Mouse (Mus musculus) limb, embryonic 11.5 days (tissue): ENCODE data around the gene Maml3. TPM values are rescaled to one million over a fixed set of nuclear protein-coding genes. Genes with fewer than 3 reads are reported as not detected.

ENCODE experiments used
- ATAC-seq: fragments of 200-750 bp; cut with Nextera tagmentation; 2 replicates; pipeline ENCODE4 v1.8.0; 2017; ENCODE audit warnings: low read depth; ENCODE audit not compliant: insufficient number of reproducible peaks, low FRiP score, low TSS enrichment
- DNase-seq: peaks from one replicate; pipeline ENCODE4 v3.0.0-alpha.2; 2015; ENCODE audit warnings: low spot score
- H3K27ac ChIP-seq: fragments of 300-500 bp; sonication (generic); replicated peaks from 2 replicates; pipeline ENCODE4 v1.5.1; 2014; ENCODE audit warnings: low read depth, mild to moderate bottlenecking, low read length
- H3K27me3 ChIP-seq: fragments of 300-500 bp; sonication (generic); 2 replicates; pipeline ENCODE4 v1.6.1; 2014; ENCODE audit warnings: mild to moderate bottlenecking, low read length, mixed read lengths; ENCODE audit not compliant: control insufficient read depth, insufficient read depth
- H3K36me3 ChIP-seq: fragments of 300-500 bp; sonication (generic); 2 replicates; pipeline ENCODE4 v1.6.1; 2014; ENCODE audit warnings: mild to moderate bottlenecking, low read length, moderate library complexity, mixed read lengths; ENCODE audit not compliant: control insufficient read depth, insufficient read depth
- H3K4me1 ChIP-seq: fragments of 300-500 bp; sonication (generic); 2 replicates; pipeline ENCODE4 v1.6.1; 2014; ENCODE audit warnings: low read length, mixed read lengths; ENCODE audit not compliant: control insufficient read depth, insufficient read depth
- H3K4me2 ChIP-seq: fragments of 300-500 bp; sonication (generic); 2 replicates; pipeline ENCODE4 v1.6.1; 2014; ENCODE audit warnings: low read depth, mild to moderate bottlenecking, moderate library complexity; ENCODE audit not compliant: severe bottlenecking
- H3K4me3 ChIP-seq: fragments of 300-500 bp; sonication (generic); 2 replicates; pipeline ENCODE4 v1.5.1; 2014; ENCODE audit warnings: low read depth, low read length
- H3K9ac ChIP-seq: fragments of 300-500 bp; sonication (generic); 2 replicates; pipeline ENCODE4 v1.6.1; 2014; ENCODE audit warnings: mild to moderate bottlenecking, low read length
- H3K9me3 ChIP-seq: fragments of 300-500 bp; sonication (generic); 2 replicates; pipeline ENCODE4 v1.6.1; 2016; ENCODE audit warnings: low read length; ENCODE audit not compliant: control insufficient read depth
- WGBS: fragments of 180-500 bp; shearing (Covaris S2); extraction: QIAGEN DNeasy Blood & Tissue Kit; methylation state at CpG from one replicate; pipeline ENCODE4 v1.1.7; 2014; 5-methylcytosine and 5-hydroxymethylcytosine counted together
- polyA plus RNA-seq: library from polyadenylated mRNA; unstranded; fragments of >200 nt; fragmentation: Nextera tagmentation; extraction: Ambion mirVana; gene quantifications from 2 replicates; pipeline ENCODE4 v1.2.1, GENCODE M21; 2014

Gene Maml3
- polyA plus RNA-seq, 1 experiment from 2014 or later: 4.3 TPM

DNA sequence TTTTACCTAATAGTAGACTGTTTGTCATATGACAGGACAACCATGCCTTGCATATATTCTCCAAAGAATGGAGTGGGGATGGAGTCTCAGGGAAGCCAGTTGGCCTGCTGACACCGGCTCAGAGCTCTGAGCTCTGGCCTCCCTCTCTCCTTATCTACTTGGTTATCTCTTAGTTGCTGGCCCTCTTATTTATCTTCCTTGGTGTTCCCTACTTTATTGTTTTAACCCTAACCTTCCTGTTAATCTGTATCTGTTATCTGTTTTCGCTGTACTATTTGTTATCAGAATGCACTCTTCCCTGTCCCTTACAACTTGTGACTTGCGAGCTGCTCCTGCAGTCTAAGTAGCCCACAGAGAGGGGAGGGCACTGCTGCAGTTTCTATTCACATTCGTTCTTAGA is 432.2 kb downstream of the Maml3 start:
- H3K36me3 ChIP-seq: no peaks in the 10 kb centered on the region
- H3K27ac ChIP-seq: no peak overlapping the region
- H3K4me1 ChIP-seq: no peaks in the 10 kb centered on the region
- no peak overlapping the region for H3K4me2 ChIP-seq
- no peak for DNase-seq
- no peak overlapping the region for H3K9ac ChIP-seq
- ATAC-seq: no peak
- H3K4me3 ChIP-seq: no peak overlapping the region
- 68% methylated on average over 4 of the region's 4 CpGs for WGBS
- H3K9me3 ChIP-seq: no peaks in the 10 kb centered on the region
- H3K27me3 ChIP-seq: no peaks in the 10 kb centered on the region

DNA sequence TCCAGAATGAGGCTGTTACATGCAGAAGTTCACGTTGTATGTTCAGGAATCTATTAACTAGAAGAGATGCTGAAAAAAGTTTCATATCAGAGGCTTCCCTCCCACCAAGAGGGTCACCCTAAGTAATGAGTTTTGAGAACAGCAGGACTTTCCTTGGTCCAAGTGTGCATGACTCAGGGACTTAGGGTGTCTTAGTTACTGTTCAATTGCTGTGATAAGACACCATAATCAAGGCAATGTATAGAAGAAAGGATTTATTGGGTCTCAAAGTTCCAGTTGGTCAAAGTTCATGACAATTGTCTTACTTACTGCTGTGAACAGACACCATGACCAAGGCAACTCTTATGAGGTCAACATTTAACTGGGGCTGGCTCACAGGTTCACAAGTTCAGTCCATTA is 433.8 kb downstream of the Maml3 start:
- ATAC-seq (no peak), DNase-seq (no peak)
- Histone ChIP-seq H3K36me3 (no peaks in the 10 kb centered on the region), H3K4me1 (no peaks in the 10 kb centered on the region), H3K9me3 (no peaks in the 10 kb centered on the region), H3K9ac (no peak overlapping the region), H3K27me3 (no peaks in the 10 kb centered on the region), H3K4me2 (no peak overlapping the region), H3K4me3 (no peak overlapping the region), H3K27ac (no peak overlapping the region)
- WGBS: 83% methylated on average over 1 of the region's 1 CpGs

DNA sequence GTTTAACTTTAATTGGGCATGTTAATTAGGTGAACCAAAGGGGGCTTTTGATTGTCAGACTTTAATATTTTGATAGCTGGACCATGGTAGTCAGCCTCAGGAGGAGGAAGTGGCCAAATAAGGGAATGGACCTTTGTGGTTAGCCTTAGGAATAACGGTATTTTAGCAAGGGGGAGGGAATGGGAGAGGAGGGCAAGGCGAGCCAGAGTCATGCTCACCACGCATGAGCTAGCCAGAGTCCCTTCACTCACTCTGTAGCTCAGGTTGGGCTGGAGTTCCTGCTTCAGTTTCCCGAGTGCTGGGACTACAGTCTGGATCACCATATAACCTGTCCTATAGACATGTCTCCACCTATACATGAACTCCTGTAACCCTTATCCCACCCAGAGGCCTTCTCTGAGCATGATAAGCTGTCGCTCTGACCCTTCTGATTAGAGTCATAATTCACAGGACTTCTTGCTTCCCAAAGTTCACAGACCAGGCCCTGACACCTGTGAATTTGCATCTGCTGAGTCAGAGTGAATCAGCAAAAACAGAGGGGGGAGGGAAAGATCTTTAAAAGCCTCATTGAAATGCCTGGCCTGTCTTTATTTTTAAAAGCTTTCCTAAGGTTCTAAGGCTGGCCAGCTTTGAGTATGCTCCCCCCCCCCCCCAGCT is 434.3 kb downstream of the Maml3 start:
- H3K4me2 ChIP-seq: no peak overlapping the region
- no peak overlapping the region for H3K4me3 ChIP-seq
- H3K4me1 ChIP-seq: no peaks in the 10 kb centered on the region
- no peaks in the 10 kb centered on the region for H3K9me3 ChIP-seq
- no peak overlapping the region for H3K27ac ChIP-seq
- no peak for ATAC-seq
- no peak for DNase-seq
- no peaks in the 10 kb centered on the region for H3K36me3 ChIP-seq
- H3K27me3 ChIP-seq: no peaks in the 10 kb centered on the region
- 81% methylated on average over 5 of the region's 5 CpGs for WGBS
- no peak overlapping the region for H3K9ac ChIP-seq

DNA sequence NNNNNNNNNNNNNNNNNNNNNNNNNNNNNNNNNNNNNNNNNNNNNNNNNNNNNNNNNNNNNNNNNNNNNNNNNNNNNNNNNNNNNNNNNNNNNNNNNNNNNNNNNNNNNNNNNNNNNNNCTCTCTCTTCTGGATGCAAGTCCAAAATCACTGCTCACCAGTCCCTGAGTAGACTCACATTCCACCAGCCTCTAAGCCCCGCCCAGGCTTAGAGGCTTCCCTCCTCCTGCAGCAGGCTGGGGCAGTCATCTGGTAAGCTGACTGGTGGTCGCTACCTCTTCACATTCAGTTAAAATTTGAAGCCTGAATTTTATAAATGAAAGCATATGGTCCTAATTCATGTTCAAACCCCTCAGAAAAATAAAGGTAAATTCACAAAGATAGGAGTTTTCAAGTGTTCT is 436.3 kb downstream of the Maml3 start:
- 36% methylated on average over 2 of the region's 2 CpGs for WGBS
- no peak for DNase-seq
- Histone ChIP-seq H3K4me2 (no peak overlapping the region), H3K4me3 (no peak overlapping the region), H3K27ac (no peak overlapping the region), H3K36me3 (no peaks in the 10 kb centered on the region), H3K27me3 (no peaks in the 10 kb centered on the region), H3K9ac (no peak overlapping the region), H3K4me1 (no peaks in the 10 kb centered on the region), H3K9me3 (no peaks in the 10 kb centered on the region)
- ATAC-seq: no peak

DNA sequence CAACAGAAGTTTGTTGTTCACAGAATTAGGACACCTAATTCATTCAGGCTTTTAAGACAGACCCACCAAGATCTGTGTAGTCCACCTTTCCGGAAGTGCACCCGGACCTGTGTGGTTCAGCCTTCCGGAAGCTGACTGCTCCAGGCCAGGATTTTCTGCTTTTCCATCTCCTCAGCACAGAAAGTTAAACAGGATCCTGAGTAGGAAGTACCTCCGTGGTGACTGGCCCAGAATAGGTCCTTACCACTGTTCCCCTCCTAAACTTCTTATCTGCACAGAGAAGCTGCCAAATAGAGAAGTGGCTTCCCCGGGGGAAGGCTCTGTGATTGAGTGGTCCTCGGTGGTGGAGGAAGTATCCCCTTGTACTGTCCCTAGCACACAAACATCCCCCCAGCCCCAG is 442.3 kb downstream of the Maml3 start:
- ATAC-seq (no peak), DNase-seq (no peak)
- no peaks in the 10 kb centered on the region for H3K36me3 ChIP-seq

DNA sequence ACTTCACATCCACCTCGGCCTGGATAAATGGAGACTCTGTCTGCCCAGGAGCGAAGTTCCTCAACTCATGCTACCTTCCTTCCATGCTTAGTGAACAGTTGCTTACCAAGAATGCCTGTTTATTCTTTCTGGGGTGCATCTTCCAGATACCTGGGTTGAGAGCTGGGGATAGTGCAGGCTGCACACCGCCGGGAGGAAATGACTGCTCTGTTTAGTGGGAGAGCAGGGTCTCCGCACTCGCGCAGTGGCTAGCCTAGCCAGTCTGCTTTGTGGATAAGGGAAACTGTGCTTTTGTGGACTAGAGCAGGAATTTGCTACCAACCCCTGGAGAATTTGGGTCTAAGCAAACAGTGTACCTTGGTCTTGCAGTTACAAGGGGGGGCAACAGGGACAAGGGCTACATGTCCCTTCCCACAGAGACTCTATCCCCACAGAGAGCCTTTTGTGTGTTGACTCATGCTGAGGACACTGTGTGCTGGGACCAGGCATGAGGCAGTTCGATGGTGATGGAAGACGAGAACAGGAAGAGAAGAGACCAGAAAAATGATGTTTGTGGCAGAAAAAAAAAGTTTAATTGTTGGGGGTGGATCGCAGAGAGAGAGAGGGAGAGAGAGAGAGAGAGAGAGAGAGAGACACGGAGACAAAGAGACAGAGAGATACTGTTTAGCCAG is 442.9 kb downstream of the Maml3 start:
- ATAC-seq (no peak), DNase-seq (no peak)
- no peaks in the 10 kb centered on the region for H3K36me3 ChIP-seq
- H3K27me3 ChIP-seq: no peaks in the 10 kb centered on the region
- no peak overlapping the region for H3K4me2 ChIP-seq
- H3K4me1 ChIP-seq: no peaks in the 10 kb centered on the region; the same call in 1 of the 2 replicates
- H3K4me3 ChIP-seq: no peak overlapping the region
- 79% methylated on average over 11 of the region's 11 CpGs for WGBS
- no peaks in the 10 kb centered on the region for H3K9me3 ChIP-seq
- H3K27ac ChIP-seq: no peak overlapping the region
- no peak overlapping the region for H3K9ac ChIP-seq

More for the DNA sequence above, 442.3 kb downstream of the Maml3 start:
- H3K27me3 ChIP-seq: no peaks in the 10 kb centered on the region
- H3K4me3 ChIP-seq: no peak overlapping the region
- H3K4me1 ChIP-seq: no peaks in the 10 kb centered on the region; the same call in 1 of the 2 replicates
- no peak overlapping the region for H3K9ac ChIP-seq
- no peaks in the 10 kb centered on the region for H3K9me3 ChIP-seq
- H3K4me2 ChIP-seq: no peak overlapping the region
- WGBS: 72% methylated on average over 6 of the region's 6 CpGs
- no peak overlapping the region for H3K27ac ChIP-seq

DNA sequence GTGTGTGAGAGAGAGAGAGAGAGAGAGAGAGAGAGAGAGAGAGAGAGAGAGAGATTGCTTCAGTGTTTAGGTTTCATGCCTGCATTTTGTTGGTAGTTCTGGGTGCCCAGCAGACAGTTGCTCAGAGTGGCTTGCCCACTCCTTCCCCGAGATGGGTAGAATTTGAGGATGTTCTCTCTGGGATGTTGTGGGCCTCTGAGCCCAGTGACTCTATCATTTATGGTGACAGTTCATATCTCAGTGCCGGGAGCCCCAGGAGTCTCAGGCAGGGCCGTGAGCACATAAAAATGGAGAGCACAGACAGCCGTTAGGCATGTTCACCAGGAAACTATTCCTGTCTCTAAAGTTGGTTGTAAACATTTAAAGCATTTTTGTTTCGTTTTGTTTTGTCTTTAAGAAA is 443.5 kb downstream of the Maml3 start:
- H3K27ac ChIP-seq: no peak overlapping the region
- H3K9ac ChIP-seq: no peak overlapping the region
- DNase-seq (no peak), ATAC-seq (no peak)
- no peaks in the 10 kb centered on the region for H3K27me3 ChIP-seq
- H3K4me2 ChIP-seq: no peak overlapping the region
- H3K4me3 ChIP-seq: no peak overlapping the region
- H3K4me1 ChIP-seq: no peaks in the 10 kb centered on the region; the same call in 1 of the 2 replicates
- H3K36me3 ChIP-seq: no peaks in the 10 kb centered on the region
- no peaks in the 10 kb centered on the region for H3K9me3 ChIP-seq
- WGBS: 55% methylated on average over 5 of the region's 5 CpGs

DNA sequence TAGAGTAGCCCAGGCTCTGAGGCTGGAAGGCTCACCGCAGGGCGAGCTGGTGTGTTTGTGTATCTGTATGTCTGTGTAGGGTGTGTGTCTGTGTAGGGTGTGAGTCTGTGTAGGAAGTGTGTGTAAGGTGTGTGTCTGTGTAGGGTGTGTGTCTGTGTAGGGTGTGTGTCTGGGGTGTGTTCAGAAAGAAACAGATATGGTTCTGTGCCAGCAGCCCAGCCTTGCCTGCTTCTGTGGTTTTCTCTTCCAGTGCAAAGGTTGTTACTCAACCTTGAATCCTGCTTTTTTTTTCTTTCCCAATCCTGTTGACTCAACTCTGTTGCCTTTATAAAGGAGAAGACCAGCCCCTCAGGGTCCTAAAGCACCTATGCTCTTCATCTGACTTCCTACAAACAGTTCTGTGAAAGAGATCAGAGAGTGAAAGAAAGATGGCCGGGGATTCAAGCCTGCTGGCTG is 444.0 kb downstream of the Maml3 start:
- ATAC-seq: no peak
- no peaks in the 10 kb centered on the region for H3K9me3 ChIP-seq
- no peak overlapping the region for H3K4me2 ChIP-seq
- no peak for DNase-seq
- no peak overlapping the region for H3K4me3 ChIP-seq
- no peaks in the 10 kb centered on the region; the same call in 1 of the 2 replicates for H3K4me1 ChIP-seq
- H3K36me3 ChIP-seq: no peaks in the 10 kb centered on the region
- H3K27me3 ChIP-seq: no peaks in the 10 kb centered on the region
- 83% methylated on average over 3 of the region's 3 CpGs for WGBS
- no peak overlapping the region for H3K9ac ChIP-seq
- H3K27ac ChIP-seq: no peak overlapping the region
